Mouse (Mus musculus): Measurements from ENCODE around the gene Uhrf2. TPM values are rescaled to one million over a fixed set of nuclear protein-coding genes. Genes with fewer than 3 reads are reported as not detected.

Uhrf2 gene
- total RNA-seq, 2 experiments from 2014 or later: 51.9 to 57.9 TPM

DNA sequence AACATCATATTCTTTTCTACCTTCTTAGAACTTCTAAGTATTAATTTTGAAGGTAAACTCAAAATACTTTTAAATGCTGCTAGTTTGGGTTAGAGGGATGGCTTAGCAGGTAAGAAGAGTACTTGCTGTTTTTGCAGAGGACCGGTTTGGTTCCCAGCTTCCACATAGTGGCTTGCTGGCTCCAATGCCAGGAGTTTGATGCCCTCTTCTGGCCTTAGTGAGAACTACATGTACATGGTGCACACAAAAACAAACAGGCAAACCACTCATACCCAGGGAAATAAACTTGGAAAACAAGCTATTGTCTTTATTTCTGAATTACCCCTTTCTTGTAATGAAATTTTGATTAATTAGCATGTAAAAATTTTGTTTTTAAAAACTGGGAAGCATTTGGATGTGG is 15.5 kb downstream of the Uhrf2 start:
- DNase-seq (ENCODE audit: low spot score in 2 of 2): no peak

DNA sequence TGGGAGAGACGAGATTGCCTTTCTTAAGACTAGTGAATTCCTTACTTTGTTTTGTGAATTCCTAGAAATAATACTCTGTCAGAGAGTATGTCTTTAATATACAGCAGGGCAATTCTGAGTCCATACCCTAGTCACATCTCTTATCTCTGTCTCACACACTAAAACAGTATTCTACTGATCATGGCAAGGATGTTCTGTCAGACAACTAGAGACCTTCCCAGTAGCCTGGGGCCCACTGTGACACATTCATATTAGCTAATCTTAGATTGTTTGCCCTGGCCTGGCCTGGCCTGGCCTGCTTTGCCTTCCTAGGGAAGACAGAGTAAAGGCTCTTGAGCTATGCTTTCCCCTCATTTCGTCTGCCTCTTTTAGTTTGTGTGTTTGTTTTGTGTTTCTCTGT is 20.3 kb downstream of the Uhrf2 start:
- no peak for DNase-seq (ENCODE audit: low spot score in 2 of 2)

GRCm38 (mm10) chr19:30051479-30051878 is 21.2 kb downstream of the Uhrf2 start:
- DNase-seq (ENCODE audit: low spot score in 2 of 2): no peak

DNA sequence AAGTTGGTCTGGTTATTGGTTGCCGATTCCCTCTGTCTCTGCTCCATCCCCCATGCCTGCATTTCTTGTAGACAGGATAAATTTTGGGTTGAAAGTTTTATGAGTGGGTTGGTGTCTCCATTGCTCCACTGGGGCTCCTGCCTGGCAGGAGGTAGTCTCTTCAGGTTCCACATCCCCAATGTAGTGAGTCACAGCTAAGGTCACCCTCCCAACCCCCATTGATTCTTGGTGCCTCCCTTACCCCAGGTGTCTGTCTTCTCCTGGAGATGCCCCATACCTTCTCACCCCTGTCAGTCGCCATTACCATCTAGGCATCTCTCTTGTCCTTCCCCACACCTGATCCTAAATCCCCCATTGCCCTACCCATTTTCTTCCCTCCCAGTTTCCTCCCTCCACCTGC is 23.9 kb downstream of the Uhrf2 start:
- no peak for DNase-seq (ENCODE audit: low spot score in 2 of 2)

DNA sequence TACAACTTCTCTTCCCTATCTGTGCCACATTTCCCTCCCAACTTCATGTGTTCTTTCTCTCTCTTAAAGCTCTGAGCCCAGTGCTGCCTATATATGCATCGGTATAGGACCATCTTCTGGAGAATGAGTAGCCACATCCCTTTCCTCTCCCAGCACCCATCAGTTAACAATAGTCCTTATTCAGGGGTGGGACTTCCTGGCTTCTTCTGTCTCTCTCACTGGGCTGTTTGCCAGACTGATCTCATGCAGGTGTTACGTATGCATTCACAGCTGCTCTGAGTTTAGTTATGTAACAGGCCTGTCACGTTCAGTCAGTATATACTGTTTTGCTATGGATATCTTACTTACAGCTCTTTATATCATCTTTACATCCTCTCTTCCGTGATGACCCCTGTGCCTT is 35.5 kb downstream of the Uhrf2 start:
- no peak for DNase-seq (ENCODE audit: low spot score in 2 of 2)

- no peak for DNase-seq (ENCODE audit: low spot score in 2 of 2)
These were observed 59.9 kb downstream of the Uhrf2 start for GRCm38 (mm10) chr19:30090163-30090562.

GRCm38 (mm10) chr19:30091644-30092295 is 61.5 kb downstream of the Uhrf2 start:
- DNase-seq (ENCODE audit: low spot score in 2 of 2): no peak

DNA sequence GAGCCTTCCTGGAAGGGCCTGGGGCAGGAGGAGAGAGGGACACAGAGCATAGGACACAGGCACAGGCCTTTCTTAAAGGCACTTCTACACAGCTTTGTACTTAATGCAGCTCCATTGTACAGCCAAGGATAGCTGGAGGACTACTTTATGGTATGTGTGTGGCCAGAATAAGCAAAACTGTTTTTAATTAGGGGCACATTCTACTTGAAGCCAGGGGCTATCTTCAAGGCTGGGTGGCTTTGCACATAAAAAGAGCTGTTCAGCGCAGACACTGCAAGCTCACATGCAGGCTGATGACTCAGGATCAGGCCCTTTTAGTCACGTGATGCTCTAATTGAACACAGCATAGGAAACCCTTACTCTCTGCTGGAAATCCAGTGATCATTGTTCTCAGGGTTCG is 65.9 kb downstream of the Uhrf2 start:
- DNase-seq (ENCODE audit: low spot score in 2 of 2): no peak

GRCm38 (mm10) chr19:30097039-30097438 is 66.7 kb downstream of the Uhrf2 start:
- no peak for DNase-seq (ENCODE audit: low spot score in 2 of 2)

DNA sequence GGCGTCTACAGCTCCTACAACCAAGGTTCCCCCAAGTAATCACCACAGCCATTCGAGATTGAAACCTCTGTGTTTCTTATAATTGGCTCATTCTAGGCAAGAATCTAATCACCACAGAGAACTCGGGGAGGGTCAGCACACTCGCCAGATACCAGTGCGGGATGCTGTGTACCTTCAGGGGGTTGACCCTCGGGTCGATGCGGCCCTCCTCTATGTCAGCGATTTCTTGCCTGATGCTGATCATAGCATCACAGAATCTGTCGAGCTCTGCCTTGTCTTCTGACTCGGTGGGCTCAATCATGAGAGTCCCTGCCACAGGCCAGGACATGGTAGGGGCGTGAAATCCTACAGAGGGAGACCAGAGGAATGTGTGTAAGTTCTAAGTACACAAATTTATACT is 70.3 kb downstream of the Uhrf2 start:
- no peak for DNase-seq (ENCODE audit: low spot score in 2 of 2)

- DNase-seq (ENCODE audit: low spot score in 2 of 2): no peak
These were observed 72.3 kb downstream of the Uhrf2 start for GRCm38 (mm10) chr19:30102620-30103019.

DNA sequence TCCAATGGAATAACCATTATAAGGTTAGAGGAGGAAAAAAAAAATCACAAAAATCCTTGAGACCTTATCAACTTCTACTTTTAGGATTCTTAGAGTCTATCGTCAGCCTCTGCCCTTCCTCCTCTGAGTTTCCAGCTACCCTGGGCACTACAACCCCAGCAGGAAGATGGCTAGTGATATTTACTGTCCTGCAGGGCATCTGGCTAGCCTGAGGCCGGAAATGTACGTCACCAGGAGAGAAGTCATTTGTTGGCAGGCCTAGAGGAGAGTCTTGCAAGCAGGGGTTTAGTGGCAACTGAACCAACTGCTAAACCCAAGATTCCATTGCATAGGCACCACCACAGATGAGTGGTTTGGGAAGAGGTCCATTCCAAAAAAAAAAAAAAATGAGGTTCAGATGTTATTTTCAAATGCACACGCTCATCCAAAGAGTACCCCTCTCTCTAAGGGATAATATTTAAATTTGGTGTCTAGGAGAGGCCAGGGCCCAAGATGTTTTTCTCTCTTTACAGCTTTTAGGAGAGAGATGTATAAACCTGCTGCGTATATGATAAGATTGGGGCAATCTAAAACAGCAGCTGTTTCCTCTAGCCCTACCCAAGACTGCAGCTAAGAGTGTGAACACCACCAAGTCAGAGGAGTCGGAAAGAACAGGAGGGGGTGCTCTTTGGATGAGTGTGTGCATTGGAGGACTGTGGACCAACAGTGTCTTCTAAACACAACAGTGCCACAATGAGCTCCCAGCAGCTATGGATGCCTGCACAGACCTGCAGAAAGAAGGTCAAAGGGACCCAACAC is 74.9 kb downstream of the Uhrf2 start:
- no peak for DNase-seq (ENCODE audit: low spot score in 2 of 2)

- no peak for DNase-seq (ENCODE audit: low spot score in 2 of 2)
These were observed 77.0 kb downstream of the Uhrf2 start for GRCm38 (mm10) chr19:30107221-30107845.

GRCm38 (mm10) chr19:30108616-30109015 is 78.3 kb downstream of the Uhrf2 start:
- DNase-seq (ENCODE audit: low spot score in 2 of 2): no peak

DNA sequence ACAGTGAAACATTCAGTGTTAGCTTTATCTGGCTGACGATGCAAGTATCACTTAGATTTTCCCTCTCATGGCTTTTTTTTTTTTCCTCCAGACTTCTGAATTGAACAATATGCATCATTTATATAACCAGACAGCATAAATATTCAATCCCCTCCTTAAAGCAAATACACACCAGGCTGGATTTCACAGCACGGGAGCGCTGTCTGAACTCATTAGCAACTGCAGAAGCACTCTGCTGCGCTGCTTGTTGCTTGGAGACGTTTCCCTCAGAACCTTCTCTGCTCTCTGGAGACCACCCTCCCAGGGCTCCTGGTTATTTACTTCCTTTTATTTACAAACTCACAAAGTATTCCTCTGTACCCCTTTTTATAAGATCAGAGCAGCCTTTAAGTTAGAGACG is 78.8 kb downstream of the Uhrf2 start:
- no peak for DNase-seq (ENCODE audit: low spot score in 2 of 2)

DNA sequence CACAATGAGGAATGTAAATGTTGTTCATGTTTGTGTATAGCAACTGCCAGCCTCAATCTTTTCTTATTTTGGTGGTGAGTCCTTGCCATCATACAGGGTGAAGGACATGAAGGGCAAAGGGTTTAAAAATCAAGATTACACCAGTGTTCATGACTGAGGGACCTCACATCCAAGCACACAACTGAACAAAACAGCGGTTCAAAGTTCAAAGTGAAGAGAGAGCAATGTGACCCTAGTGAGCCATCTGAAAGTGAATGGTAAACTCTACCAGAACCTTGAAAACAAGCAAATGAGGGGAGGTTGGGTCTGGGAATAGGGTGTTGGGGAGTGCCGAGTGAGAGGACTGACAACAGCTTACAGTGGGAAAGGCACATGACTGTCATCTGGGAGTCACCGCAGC is 81.1 kb downstream of the Uhrf2 start:
- no peak for DNase-seq (ENCODE audit: low spot score in 2 of 2)

DNA sequence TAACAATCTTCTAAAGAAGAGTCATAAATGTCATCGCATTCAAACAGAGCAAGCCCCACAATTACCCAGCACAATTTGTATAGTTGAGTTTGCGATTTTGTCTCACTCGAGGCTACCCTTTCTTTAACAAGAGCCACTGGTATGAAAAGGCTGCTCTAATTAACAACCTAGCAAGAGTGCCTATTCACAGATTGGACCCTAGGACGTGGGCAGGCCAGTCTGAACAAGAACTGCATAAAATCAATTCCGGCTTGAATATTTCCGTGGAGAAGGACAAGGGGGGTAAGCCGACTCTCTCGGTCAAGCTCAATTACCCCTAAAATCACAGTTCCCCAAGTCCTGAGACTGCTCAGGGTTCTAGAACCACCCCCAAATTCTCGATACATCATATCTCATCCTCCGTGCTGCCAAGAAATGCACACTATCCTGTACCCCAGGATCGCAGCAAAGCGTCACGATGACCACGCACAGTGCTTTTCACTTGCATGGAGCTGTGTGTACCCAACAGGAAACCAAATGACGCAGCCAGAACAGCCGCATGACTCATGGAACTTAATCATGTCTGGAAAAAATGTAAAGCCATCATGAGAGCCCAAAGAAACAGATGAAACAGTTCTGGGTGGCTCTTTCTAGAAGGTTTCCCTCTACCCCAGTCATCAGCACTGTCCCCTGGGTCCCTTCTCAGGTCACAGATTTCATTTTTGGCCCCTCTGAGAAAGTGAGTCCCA is 82.8 kb downstream of the Uhrf2 start:
- no peak for DNase-seq (ENCODE audit: low spot score in 2 of 2)

GRCm38 (mm10) chr19:30114919-30115441 is 84.7 kb downstream of the Uhrf2 start:
- no peak for DNase-seq (ENCODE audit: low spot score in 2 of 2)

DNA sequence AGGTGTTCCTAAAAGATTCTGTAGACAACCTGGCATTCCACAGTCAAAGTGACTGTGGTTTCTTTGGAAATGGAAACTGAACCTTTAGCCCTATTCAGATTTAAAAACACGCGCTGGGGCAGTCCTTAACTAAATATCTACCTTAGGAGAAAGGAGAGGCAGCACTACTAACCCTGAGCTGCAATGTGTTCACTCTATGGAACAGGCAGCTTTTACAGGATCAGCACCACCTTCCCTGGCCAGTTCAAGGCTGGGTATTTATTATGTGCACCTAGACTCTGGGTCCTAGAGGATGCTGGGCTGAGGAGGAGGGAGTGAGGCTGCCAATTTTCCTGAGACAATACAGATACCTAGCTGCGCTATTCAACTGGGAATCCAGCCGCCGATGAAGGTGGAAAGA is 85.3 kb downstream of the Uhrf2 start:
- no peak for DNase-seq (ENCODE audit: low spot score in 2 of 2)

DNA sequence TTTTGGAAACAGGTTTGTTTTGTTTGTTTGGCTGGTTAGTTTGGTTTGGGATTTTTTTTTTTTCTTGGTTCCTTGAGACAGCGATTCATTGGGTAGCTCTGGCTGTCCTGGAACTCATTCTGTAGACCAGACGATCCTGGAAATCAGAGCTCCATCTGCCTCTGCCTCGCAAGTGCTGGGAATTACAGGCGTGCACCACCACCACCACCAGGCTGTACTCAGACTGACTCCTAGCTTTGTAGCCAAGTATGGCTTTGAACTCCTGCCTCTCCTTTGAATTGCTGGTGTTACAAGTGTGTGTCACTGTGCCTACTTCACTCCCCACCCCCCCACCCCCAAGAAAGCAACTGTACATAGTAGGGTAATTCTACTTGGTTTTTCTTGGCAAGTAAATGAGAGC is 86.9 kb downstream of the Uhrf2 start:
- DNase-seq (ENCODE audit: low spot score in 2 of 2): no peak

- no peak for DNase-seq (ENCODE audit: low spot score in 2 of 2)
These were observed 87.5 kb downstream of the Uhrf2 start for GRCm38 (mm10) chr19:30117775-30118174.

Measured in adrenal gland, postnatal 4 days (tissue).